Mouse (Mus musculus): Measurements from ENCODE around the gene Adarb1.

Gene Adarb1

DNA sequence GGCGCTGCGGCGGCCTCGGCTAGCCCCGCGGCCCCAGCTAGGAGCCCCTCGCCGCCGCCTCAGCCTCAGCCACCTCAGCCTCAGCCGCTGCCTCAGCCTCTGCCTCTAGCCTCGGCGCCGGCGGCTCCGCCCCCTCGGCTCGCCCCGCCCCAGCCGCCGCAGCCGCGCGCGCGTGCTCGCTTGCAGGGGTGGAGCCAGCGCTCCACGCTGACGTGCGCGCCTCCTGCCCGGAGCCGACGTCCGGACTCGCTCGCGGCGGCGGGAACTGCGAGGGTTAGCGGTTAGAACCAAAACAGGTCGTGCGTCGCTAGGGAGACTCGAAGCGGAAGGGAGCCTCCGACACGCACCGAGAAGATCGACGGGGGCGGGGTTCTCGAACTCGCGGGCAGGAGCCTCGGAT lies at the start of gene Adarb1:
Gene Adarb1, minus strand, starts transcription at position 133 of the 400 bp plus-strand sequence.
- peak; percentile 96 for DNase-seq (ENCODE audit: low read depth)

DNA sequence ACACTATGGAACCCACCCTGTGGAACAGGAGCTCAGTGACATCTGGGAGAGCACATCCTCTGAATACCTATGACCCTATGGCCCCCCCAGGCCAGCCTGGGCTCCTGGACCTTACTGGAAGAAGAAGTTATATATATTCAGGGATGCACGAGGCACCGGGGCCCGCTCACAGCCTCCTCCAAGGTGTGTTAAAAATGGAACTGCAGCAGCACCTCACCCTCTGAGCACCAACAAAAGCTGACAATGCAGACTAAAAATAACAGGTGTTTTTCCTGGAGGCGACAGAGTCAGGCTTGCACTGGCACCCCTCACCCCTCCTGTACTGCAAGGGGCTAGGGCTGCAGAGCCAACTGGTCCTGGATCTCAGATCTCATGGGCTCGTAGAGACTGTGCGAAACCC lies 49.3 kb upstream of the Adarb1 start:
- DNase-seq (ENCODE audit: low read depth): no peak

DNA sequence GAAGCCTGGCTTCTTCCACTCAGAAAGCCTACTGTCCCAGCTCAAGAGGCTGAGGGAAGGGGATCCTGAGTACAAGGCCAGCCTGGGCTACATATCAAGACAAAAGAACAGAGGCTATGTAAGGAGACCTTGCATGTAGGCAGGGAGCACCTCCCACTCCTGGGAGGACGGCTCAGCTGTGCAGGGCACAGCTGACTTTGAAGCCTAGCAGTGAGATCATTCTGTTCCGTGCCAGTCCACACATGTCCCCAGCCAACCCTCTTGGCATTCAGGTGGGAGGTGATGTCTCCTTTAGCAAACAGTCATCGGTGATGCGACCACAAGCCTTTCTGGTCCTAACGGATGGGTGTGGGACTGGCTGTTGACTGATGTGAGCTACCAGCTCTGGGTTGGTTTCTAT lies 47.8 kb upstream of the Adarb1 start:
- DNase-seq (ENCODE audit: low read depth): no peak

- no peak for DNase-seq (ENCODE audit: low read depth)
These were observed 46.3 kb upstream of the Adarb1 start for GRCm38 (mm10) chr10:77464181-77464936.

GRCm38 (mm10) chr10:77461161-77461560 lies 43.1 kb upstream of the Adarb1 start:
- no peak for DNase-seq (ENCODE audit: low read depth)

DNA sequence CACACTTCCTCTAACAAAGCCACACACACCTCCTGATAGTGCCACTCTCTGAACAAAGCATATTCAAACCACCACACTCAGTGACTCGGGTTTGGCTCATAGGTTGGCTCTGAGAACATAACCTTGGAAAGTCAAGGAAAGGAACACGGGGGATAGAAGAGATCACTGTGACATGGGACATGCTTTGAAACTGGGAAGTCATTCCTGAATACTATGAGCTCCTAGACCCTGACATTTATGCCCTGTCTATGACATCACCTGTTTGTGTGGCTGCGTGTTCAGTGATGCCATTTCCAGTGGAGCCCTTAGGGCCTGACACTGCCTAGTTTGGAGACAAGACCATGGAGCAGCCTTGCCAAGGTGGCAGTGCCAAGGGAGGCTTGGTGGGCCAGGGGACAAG lies 39.6 kb upstream of the Adarb1 start:
- DNase-seq (ENCODE audit: low read depth): no peak

DNA sequence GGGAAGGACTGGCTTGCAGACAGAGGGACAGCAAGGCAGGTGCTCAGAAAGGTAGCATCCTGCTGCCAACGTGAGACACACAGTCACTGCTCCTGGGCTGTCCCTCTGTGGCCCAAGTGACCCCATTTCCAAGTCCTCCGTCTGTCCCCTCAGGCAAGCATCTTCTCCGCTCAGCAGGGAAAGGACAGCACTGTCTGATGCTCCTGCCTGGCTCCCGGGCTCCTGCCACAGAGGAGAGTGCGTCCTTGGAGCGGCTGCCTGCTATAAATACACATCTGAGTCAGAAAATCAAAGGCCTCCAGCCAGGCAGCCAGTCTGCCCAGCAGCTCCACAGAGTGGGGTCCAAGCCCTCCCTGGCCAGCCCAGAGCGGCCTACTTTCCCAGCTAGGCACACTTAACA lies 38.4 kb upstream of the Adarb1 start:
- DNase-seq (ENCODE audit: low read depth): no peak

- DNase-seq (ENCODE audit: low read depth): no peak
These were observed 37.4 kb upstream of the Adarb1 start for GRCm38 (mm10) chr10:77455251-77456010.

- DNase-seq (ENCODE audit: low read depth): no peak
These were observed 36.7 kb upstream of the Adarb1 start for GRCm38 (mm10) chr10:77454795-77455194.

DNA sequence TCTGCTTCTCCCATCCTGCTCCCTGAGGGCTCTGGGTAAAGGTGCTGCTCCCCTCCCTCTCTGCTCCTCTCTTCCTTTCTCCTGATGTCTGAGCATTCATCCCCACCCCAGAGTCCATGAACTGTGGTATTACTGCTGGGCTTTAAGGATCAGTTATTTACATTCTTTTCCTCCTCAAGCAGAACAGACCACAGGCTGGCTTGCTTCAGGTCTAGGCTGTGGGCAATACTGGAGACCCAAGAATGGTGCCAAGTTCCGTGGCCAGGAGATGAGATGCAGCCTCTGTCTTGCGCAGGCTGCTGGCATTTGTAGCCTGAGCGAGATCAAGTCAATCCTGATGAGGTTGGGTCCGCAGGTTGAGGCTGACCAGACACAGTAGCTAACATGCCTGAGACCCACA lies 33.8 kb upstream of the Adarb1 start:
- DNase-seq (ENCODE audit: low read depth): no peak

- DNase-seq (ENCODE audit: low read depth): no peak
These were observed 32.0 kb upstream of the Adarb1 start for GRCm38 (mm10) chr10:77450159-77450464.

GRCm38 (mm10) chr10:77449315-77450158 lies 31.5 kb upstream of the Adarb1 start:
- peak; percentile 41 for DNase-seq (ENCODE audit: low read depth)

DNA sequence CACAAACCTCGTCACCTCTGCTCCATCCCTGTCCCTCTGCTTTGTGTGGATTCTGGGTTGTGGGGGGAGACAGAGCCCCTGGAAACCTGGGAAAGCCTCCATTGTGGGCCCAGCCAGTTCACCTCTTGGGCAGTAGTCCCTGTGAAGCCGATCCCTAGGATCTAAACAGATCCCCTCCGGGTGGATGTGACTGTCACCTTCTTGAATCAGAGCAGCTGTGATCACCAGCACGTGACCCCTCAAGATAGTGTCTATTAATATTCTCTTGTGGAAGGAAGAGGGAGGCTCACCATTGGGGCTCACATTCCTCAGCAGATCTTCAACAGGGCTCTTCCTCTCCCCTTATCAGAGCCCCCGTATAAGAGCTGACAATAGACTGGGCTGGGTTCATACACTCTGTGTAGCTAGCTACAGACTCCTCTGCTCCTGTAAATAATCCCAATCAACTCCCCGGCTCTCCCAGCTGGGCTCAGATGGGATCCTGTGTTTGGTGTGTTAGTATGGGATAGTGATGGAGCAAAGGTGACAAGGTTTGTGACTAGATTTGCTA lies 30.7 kb upstream of the Adarb1 start:
- DNase-seq (ENCODE audit: low read depth): no peak

- no peak for DNase-seq (ENCODE audit: low read depth)
These were observed 30.1 kb upstream of the Adarb1 start for GRCm38 (mm10) chr10:77448209-77448608.

DNA sequence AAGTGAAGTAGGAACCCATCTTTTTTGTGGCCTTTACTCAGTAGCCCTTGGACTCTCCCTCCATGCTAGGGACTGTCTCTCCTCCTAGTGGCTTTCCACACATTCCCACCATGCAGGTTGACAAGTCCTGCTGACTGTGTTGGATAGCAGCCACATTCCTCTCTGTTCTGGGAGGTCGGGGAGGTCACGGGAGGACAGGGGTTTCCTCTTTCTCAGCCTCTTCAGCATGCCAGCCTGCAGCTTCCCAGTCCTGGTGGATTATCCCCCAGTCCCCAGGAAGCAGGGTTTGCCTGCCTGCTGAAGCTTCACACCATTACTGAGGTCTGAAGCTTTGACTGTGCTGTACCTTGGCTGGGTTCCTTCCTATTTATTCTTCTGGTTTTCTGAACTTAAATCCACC lies 29.7 kb upstream of the Adarb1 start:
- no peak for DNase-seq (ENCODE audit: low read depth)

- peak; percentile 23 for DNase-seq (ENCODE audit: low read depth)
These were observed 24.2 kb upstream of the Adarb1 start for GRCm38 (mm10) chr10:77442250-77442649.

GRCm38 (mm10) chr10:77441812-77442211 lies 23.7 kb upstream of the Adarb1 start:
- DNase-seq (ENCODE audit: low read depth): no peak

GRCm38 (mm10) chr10:77440841-77441755 lies 23.0 kb upstream of the Adarb1 start:
- DNase-seq (ENCODE audit: low read depth): peak; percentile 14

DNA sequence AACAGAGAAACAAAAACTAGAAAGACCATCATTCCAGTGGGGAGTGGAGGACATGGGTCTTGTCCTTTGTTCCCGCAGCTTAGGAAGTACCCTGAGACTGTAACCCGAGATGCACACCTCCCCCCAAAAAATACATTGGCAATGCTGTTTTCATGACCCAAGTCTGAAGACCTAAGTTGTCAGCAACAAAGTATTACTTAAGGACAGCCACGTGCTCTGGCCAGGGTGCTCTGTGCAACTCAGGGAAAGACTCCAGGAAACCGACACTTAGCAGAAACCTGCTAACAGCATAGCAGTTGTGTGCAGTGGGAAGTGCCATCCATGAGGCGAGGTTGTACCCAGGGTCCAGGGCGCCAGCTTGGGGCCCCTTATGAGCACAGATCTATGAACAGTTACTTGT lies 22.2 kb upstream of the Adarb1 start:
- peak; percentile 27 for DNase-seq (ENCODE audit: low read depth)

DNA sequence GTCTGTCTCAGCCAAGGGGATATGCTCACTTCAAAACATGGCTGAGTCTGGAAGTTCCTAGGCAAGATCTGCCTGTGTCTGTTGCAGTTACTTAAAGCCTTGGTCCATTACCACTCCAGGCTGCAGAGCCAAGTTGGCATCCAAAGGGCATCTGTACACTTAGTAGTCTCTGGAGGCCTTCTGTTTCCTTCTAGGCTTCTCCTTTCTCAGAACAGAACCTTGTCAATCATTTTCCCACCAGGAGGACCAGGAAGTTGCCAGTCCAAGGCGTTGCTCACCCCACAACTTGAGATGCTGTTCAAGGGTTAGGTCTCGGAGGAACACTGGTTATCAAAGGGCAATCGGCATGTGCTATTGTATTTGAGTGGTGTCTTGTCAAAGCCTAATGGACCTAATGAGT lies 21.0 kb upstream of the Adarb1 start:
- no peak for DNase-seq (ENCODE audit: low read depth)

DNA sequence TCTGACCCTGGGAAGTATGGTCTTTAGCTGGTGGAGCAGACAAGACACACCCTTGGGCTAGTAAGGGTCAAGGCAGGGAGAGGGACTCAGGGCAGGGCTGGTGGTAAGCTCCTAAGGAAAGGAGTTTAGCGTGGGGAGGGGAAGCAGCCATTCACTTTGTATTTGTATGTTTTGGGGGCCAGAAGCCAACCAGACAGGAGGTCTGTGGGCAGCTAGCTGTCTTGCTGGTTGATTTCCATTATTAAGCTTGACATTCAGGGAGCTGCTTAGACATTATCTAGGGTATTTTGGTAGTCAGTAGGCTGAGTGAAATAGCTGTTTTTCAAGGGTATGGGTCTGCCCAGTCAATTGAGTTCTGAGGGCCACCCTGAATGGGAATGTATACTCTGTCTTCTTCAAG lies 20.0 kb upstream of the Adarb1 start:
- no peak for DNase-seq (ENCODE audit: low read depth)
